Mouse (Mus musculus) E14TG2a.4 (cell line): ENCODE measurements around the gene Hist4h4.

ENCODE experiments used
- CTCF ChIP-seq: conservative IDR thresholded peaks from 2 replicates; pipeline ENCODE4 v1.5.1; 2014; ENCODE audit warnings: low read length
- NANOG ChIP-seq: IDR thresholded peaks from 2 replicates; pipeline ENCODE4 v1.6.1; 2014; ENCODE audit warnings: borderline replicate concordance, low read length, mixed read lengths
- POU5F1 ChIP-seq: IDR thresholded peaks from 2 replicates; pipeline ENCODE4 v1.6.1; 2014; ENCODE audit warnings: low read length, borderline replicate concordance

DNA sequence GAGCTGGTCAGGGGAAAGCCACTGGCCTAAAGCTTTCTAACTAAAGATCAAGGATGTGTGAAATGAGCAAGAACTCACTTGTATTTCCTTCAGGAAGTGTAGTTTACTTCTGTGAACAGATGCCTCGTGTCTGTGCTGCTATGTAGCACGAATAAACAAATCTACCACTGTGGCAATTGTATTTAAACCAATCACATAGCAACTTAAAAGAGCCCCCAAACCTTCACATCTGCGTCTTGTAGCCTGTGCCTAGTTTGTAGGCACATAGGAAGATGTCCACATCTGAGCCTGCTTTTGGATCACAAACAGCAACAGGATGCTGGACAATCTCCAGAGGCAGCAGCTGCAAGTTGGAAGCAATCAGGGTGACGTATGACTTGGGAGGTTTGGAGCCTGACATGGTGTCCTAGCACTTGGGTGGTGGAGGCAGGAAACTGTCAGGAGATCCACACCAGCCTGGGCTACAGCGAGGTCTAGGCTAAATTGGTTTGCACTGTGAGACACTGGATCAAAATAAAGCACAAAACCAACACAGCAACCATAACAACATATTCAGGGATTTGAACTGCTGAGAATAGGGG, 14.7 kb downstream of the Hist4h4 start:
- no peak for TF ChIP-seq CTCF
- TF ChIP-seq POU5F1 = no peak
- no peak for TF ChIP-seq NANOG
